Mouse (Mus musculus) MEL (cell line): ENCODE measurements around the gene Adcy10. TPM values are rescaled to one million over a fixed set of nuclear protein-coding genes. Genes with fewer than 3 reads are reported as not detected.

Source experiments
- DNase-seq: peaks from one replicate; pipeline ENCODE4 v3.0.0; 2011; ENCODE audit warnings: low read depth, low spot score
- H3K27ac ChIP-seq: 2 replicates; pipeline ENCODE4 v1.5.1; 2012; ENCODE audit warnings: low read depth, mild to moderate bottlenecking, control low read depth, low read length, moderate library complexity; ENCODE audit not compliant: control insufficient read depth
- H3K27me3 ChIP-seq, 2 experiments: fragments of 150-350 bp in 1 of 2; sonication (generic) in 1 of 2; 2 replicates each; pipeline ENCODE4 v1.6.1; 2012; ENCODE audit warnings: low read length in 2 of 2, mild to moderate bottlenecking in 2 of 2, improper control_type of control experiment in 1 of 2, moderate library complexity in 1 of 2; ENCODE audit not compliant: insufficient read depth in 2 of 2, control insufficient read depth in 1 of 2
- H3K36me3 ChIP-seq, 2 experiments: 2 replicates each; pipeline ENCODE4 v1.6.1; 2012 to 2014; ENCODE audit warnings: low read length in 2 of 2, improper control_type of control experiment in 1 of 2, inconsistent platforms in 1 of 2, mild to moderate bottlenecking in 1 of 2; ENCODE audit not compliant: insufficient read depth in 2 of 2, control insufficient read depth in 1 of 2
- H3K4me1 ChIP-seq, 2 experiments: fragments of 150-350 bp in 1 of 2; sonication (generic) in 1 of 2; 2 replicates each; pipeline ENCODE4 v1.6.1; 2012; ENCODE audit warnings: low read length in 2 of 2, improper control_type of control experiment in 1 of 2, mild to moderate bottlenecking in 1 of 2; ENCODE audit not compliant: insufficient read depth in 2 of 2, control insufficient read depth in 1 of 2
- H3K4me3 ChIP-seq, 2 experiments: fragments of 150-350 bp in 1 of 2; sonication (generic) in 1 of 2; 2 replicates each; pipeline ENCODE4 v1.5.1; 2012; ENCODE audit warnings: low read depth in 2 of 2, low read length in 2 of 2, mild to moderate bottlenecking in 2 of 2, moderate library complexity in 2 of 2, control low read depth in 1 of 2, improper control_type of control experiment in 1 of 2; ENCODE audit not compliant: control insufficient read depth in 1 of 2, insufficient read depth in 1 of 2
- H3K79me2 ChIP-seq: 2 replicates; pipeline ENCODE4 v1.6.1; 2012; ENCODE audit warnings: mild to moderate bottlenecking, low read length, moderate library complexity; ENCODE audit not compliant: control insufficient read depth, poor library complexity, insufficient read depth
- H3K9ac ChIP-seq: 2 replicates; pipeline ENCODE4 v1.6.1; 2012; ENCODE audit warnings: low read depth, mild to moderate bottlenecking, control low read depth, low read length, moderate library complexity; ENCODE audit not compliant: control insufficient read depth, poor library complexity, severe bottlenecking
- H3K9me3 ChIP-seq: fragments of 150-350 bp; sonication (generic); replicated peaks from 2 replicates; pipeline ENCODE4 v1.6.1; 2012; ENCODE audit warnings: mild to moderate bottlenecking, low read length, improper control_type of control experiment, moderate library complexity; ENCODE audit not compliant: insufficient read depth
- BHLHE40 ChIP-seq: IDR thresholded peaks from 2 replicates; pipeline ENCODE4 v1.6.1; 2012; ENCODE audit warnings: low read depth, mild to moderate bottlenecking, inconsistent platforms, low read length, improper control_type of control experiment, borderline replicate concordance
- CHD1 ChIP-seq: IDR thresholded peaks from 2 replicates; pipeline ENCODE4 v1.6.1; 2012; ENCODE audit warnings: low read depth, mild to moderate bottlenecking, inconsistent platforms, low read length, improper control_type of control experiment
- EP300 ChIP-seq, 2 experiments: IDR thresholded peaks; 2 replicates each; pipeline ENCODE4 v1.6.1; 2011; ENCODE audit warnings: improper control_type of control experiment in 2 of 2, low read length in 2 of 2, low read depth in 1 of 2, mild to moderate bottlenecking in 1 of 2
- GABPA ChIP-seq: IDR thresholded peaks from 2 replicates; pipeline ENCODE4 v1.6.1; 2012; ENCODE audit warnings: low read depth, mild to moderate bottlenecking, inconsistent platforms, low read length, improper control_type of control experiment, moderate library complexity
- GATA1 ChIP-seq: IDR thresholded peaks from 2 replicates; pipeline ENCODE4 v1.6.1; 2011; ENCODE audit warnings: low read depth, low read length, improper control_type of control experiment
- HCFC1 ChIP-seq: IDR thresholded peaks from 2 replicates; pipeline ENCODE4 v1.6.1; 2012; ENCODE audit warnings: low read depth, mild to moderate bottlenecking, inconsistent platforms, low read length, improper control_type of control experiment, moderate library complexity
- KAT2A ChIP-seq: conservative IDR thresholded peaks from 2 replicates; pipeline ENCODE4 v1.6.1; 2012; ENCODE audit warnings: low read depth, low read length, improper control_type of control experiment, inconsistent platforms
- MAFK ChIP-seq: IDR thresholded peaks from 2 replicates; pipeline ENCODE4 v1.6.1; 2011; ENCODE audit warnings: low read depth, mild to moderate bottlenecking, low read length, improper control_type of control experiment, borderline replicate concordance
- MYB ChIP-seq: IDR thresholded peaks from 2 replicates; pipeline ENCODE4 v1.6.1; 2011; ENCODE audit warnings: mild to moderate bottlenecking, low read depth, low read length, improper control_type of control experiment
- MYC ChIP-seq: IDR thresholded peaks from 2 replicates; pipeline ENCODE4 v1.6.1; 2011; ENCODE audit warnings: low read depth, mild to moderate bottlenecking, low read length, improper control_type of control experiment, moderate library complexity
- NRF1 ChIP-seq: IDR thresholded peaks from 2 replicates; pipeline ENCODE4 v1.6.1; 2014; ENCODE audit warnings: low read depth, mild to moderate bottlenecking, inconsistent platforms, low read length, improper control_type of control experiment, moderate library complexity; ENCODE audit not compliant: poor library complexity, insufficient read depth, severe bottlenecking
- POLR2A ChIP-seq, 2 experiments: IDR thresholded peaks; 2 replicates each; pipeline ENCODE4 v1.6.1; 2011 to 2012; ENCODE audit warnings: low read length in 2 of 2, mild to moderate bottlenecking in 2 of 2, control low read depth in 1 of 2, improper control_type of control experiment in 1 of 2, low read depth in 1 of 2, moderate library complexity in 1 of 2; ENCODE audit not compliant: control insufficient read depth in 1 of 2, insufficient read depth in 1 of 2, poor library complexity in 1 of 2
- POLR2AphosphoS2 ChIP-seq: IDR thresholded peaks from 2 replicates; pipeline ENCODE4 v1.6.1; 2011; ENCODE audit warnings: low read length, improper control_type of control experiment
- RAD21 ChIP-seq: IDR thresholded peaks from 2 replicates; pipeline ENCODE4 v1.6.1; 2011; ENCODE audit warnings: mild to moderate bottlenecking, low read depth, low read length, improper control_type of control experiment
- RCOR1 ChIP-seq: IDR thresholded peaks from 2 replicates; pipeline ENCODE4 v1.6.1; 2012; ENCODE audit warnings: low read depth, mild to moderate bottlenecking, inconsistent platforms, low read length, improper control_type of control experiment
- SIN3A ChIP-seq: IDR thresholded peaks from 2 replicates; pipeline ENCODE4 v1.6.1; 2012; ENCODE audit warnings: low read length, improper control_type of control experiment, inconsistent platforms
- SMC3 ChIP-seq: IDR thresholded peaks from 2 replicates; pipeline ENCODE4 v1.6.1; 2011; ENCODE audit warnings: low read depth, low read length, improper control_type of control experiment
- TAL1 ChIP-seq: IDR thresholded peaks from 2 replicates; pipeline ENCODE4 v1.6.1; 2012; ENCODE audit warnings: mild to moderate bottlenecking, inconsistent platforms, low read length, moderate library complexity, mixed read lengths
- TBP ChIP-seq: IDR thresholded peaks from 2 replicates; pipeline ENCODE4 v1.8.0; 2011; ENCODE audit warnings: low read depth, low read length, improper control_type of control experiment
- TCF12 ChIP-seq: IDR thresholded peaks from 2 replicates; pipeline ENCODE4 v1.6.1; 2014; ENCODE audit warnings: low read depth, mild to moderate bottlenecking, inconsistent platforms, low read length, improper control_type of control experiment, moderate library complexity
- USF1 ChIP-seq: IDR thresholded peaks from 2 replicates; pipeline ENCODE4 v1.6.1; 2014; ENCODE audit warnings: low read depth, mild to moderate bottlenecking, inconsistent platforms, low read length, improper control_type of control experiment, moderate library complexity
- polyA plus RNA-seq, 2 experiments: library from polyadenylated mRNA; stranded (reverse) in 1 of 2; unstranded in 1 of 2; fragments of >175 nt in 1 of 2; fragments of >200 nt in 1 of 2; gene quantifications; 2 replicates each; pipeline versions ENCODE4 v1.2.1 to v1.2.4; 2012; ENCODE audit warnings: low replicate concordance in 2 of 2, low read depth in 1 of 2; ENCODE audit not compliant: insufficient read length in 2 of 2, insufficient read depth in 1 of 2, missing spikeins in 1 of 2
- total RNA-seq: library from RNA; depleted of rRNA; stranded (reverse); fragments of 300-350 nt; gene quantifications from 2 replicates; pipeline ENCODE4 v1.2.3, GENCODE M21; 2012

Gene Adcy10
- total and polyA plus RNA-seq, 3 experiments: not detected

DNA sequence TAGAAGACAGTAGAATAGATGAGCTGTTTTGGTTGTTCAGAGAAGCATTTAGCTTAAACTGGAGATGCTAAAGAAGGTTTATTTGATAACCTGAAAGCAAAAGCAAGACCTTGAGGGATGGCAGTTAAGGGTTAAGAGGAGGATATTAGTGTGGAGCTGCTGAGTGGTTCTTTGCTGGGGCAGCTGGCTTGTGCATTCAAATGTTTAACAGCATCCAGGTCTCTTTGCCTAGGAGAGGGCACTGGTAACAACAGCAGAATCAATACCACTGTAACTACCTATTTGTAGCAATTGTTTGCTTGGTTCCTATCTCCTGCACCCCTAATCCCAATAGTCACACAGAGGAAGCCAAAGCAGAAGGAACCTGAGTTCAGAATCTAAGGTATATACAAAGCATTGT lies 15.3 kb upstream of the Adcy10 start:
- Histone ChIP-seq H3K4me1 (0 out of 4 replicates have a peak, but pooled peaks cover 0 to 2% of the 10 kb centered on the region in 2 experiments), H3K9me3 (no peaks in the 10 kb centered on the region), H3K4me3 (no peak overlapping the region), H3K27ac (no peak overlapping the region), H3K27me3 (no peaks in the 10 kb centered on the region), H3K36me3 (peaks cover 0 to 12% of the 10 kb centered on the region in 2 experiments; a peak in 2 of 4 replicates), H3K79me2 (no peaks in the 10 kb centered on the region; the same call in 1 of the 2 replicates), H3K9ac (no peak overlapping the region)
- no peak for TF ChIP-seq GABPA
- no peak for DNase-seq

DNA sequence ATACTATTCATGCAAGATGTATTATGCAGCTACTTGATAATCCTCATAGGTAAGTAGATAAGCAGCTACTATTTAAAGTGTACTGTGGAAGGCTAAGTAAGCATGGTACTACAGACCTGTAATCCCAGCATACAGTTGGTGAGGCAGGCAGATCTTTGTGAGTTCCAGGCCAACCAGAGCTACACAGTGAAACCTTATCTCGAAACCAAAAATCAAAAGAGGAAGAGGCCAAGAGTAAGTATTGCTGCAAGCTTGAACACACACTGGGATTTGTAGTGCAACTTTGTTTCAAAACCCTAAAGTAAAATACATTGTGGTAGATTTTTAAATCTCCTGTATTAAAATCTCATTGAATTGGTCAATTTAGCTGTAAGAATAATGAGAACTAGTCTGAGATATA lies 13.5 kb upstream of the Adcy10 start:
- Histone ChIP-seq H3K4me1 (0 out of 4 replicates have a peak, but pooled peaks cover 0 to 2% of the 10 kb centered on the region in 2 experiments), H3K9me3 (no peaks in the 10 kb centered on the region)
- TF ChIP-seq TBP: no peak
- peak; percentile 81 for TF ChIP-seq GATA1
- TF ChIP-seq RAD21: no peak
- no peak for TF ChIP-seq POLR2AphosphoS2
- no peak for TF ChIP-seq MAFK
- TF ChIP-seq RCOR1: peak; percentile 99
- no peak for TF ChIP-seq POLR2A (IDR thresholded peaks at IDR 0.05; ENCODE audit: control insufficient read depth in 1 of 2, insufficient read depth in 1 of 2, low read depth in 1 of 2, low read length in 2 of 2, poor library complexity in 1 of 2)
- TF ChIP-seq EP300 (IDR thresholded peaks at IDR 0.05; ENCODE audit: low read depth in 1 of 2, low read length in 2 of 2): peak; percentile 26 to 59; a peak in 1 of 4 replicates
- 0 out of 2 replicates have a peak, but pooled peaks have one; percentile 35 for TF ChIP-seq MYC
- TF ChIP-seq TCF12: 0 out of 2 replicates have a peak, but pooled peaks have one; percentile 14
- TF ChIP-seq, all 39 proteins: peak for 5
- Histone ChIP-seq H3K36me3 (peaks cover 0 to 12% of the 10 kb centered on the region in 2 experiments; a peak in 2 of 4 replicates), H3K27me3 (no peaks in the 10 kb centered on the region), H3K79me2 (no peaks in the 10 kb centered on the region; the same call in 1 of the 2 replicates), H3K27ac (no peak overlapping the region), H3K4me3 (no peak overlapping the region), H3K9ac (no peak overlapping the region)
- DNase-seq: peak; percentile 74

DNA sequence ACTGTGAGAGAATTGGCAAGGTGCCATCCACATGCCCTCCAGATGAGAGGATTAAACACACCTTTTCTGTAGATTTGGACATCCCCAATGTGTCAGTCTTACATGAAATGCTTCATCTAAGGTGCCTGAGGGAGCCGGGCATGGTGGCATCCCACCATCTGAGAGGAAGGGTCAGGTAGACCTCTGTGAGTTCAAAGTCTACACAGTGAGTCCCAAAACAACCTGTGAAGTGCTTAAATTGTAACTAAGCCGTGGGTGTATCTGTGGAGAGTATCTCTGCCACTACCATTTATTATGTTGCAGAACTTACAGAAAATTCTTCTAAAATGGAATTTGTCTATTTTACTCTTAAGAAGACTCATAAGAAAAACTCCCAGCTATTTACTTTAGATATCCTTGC lies 1.1 kb downstream of the Adcy10 start:
- no peak overlapping the region for H3K9ac ChIP-seq
- H3K4me1 ChIP-seq: no peaks in the 10 kb centered on the region
- no peaks in the 10 kb centered on the region for H3K27me3 ChIP-seq
- H3K36me3 ChIP-seq: no peaks in the 10 kb centered on the region; a peak in 1 of 4 replicates
- no peak overlapping the region for H3K27ac ChIP-seq
- H3K9me3 ChIP-seq: no peaks in the 10 kb centered on the region
- no peaks in the 10 kb centered on the region for H3K79me2 ChIP-seq
- H3K4me3 ChIP-seq: no peak overlapping the region
- no peak for TF ChIP-seq EP300 (IDR thresholded peaks at IDR 0.05; ENCODE audit: low read depth in 1 of 2, low read length in 2 of 2)
- no peak for TF ChIP-seq MYC
- TF ChIP-seq KAT2A: no peak
- no peak for TF ChIP-seq TAL1
- no peak for TF ChIP-seq SMC3
- TF ChIP-seq TCF12: no peak
- TF ChIP-seq RCOR1: no peak
- TF ChIP-seq HCFC1: no peak
- no peak for TF ChIP-seq CHD1
- TF ChIP-seq SIN3A: no peak
- no peak for TF ChIP-seq BHLHE40
- TF ChIP-seq USF1: no peak
- TF ChIP-seq MYB: no peak
- no peak for TF ChIP-seq GABPA
- TF ChIP-seq NRF1: no peak
- no peak for DNase-seq
